Mouse (Mus musculus) frontal cortex, postnatal 14 days (tissue): Measurements from ENCODE around the gene Bcl3.

Experiments
- DNase-seq, 2 experiments: peaks; one replicate each; pipeline ENCODE4 v3.0.0; 2022; ENCODE audit warnings: low spot score in 2 of 2

Gene Bcl3

GRCm38 (mm10) chr7:19822604-19823058 is at the start of gene Bcl3:
Bcl3 (minus strand) TSS chr7:19822770.
- no peak for DNase-seq

GRCm38 (mm10) chr7:19871943-19872601 is 49.5 kb upstream of the Bcl3 start:
- no peak for DNase-seq

- DNase-seq, result no peak
Measured at GRCm38 (mm10) chr7:19871137-19871621, 48.6 kb upstream of the Bcl3 start.

- DNase-seq, result no peak
Measured at GRCm38 (mm10) chr7:19867751-19868399, 45.3 kb upstream of the Bcl3 start.

GRCm38 (mm10) chr7:19866490-19866889 is 43.9 kb upstream of the Bcl3 start:
- DNase-seq, result no peak

- DNase-seq, result no peak
Measured at GRCm38 (mm10) chr7:19865246-19866036, 42.9 kb upstream of the Bcl3 start.

- DNase-seq, result no peak
Measured at GRCm38 (mm10) chr7:19864241-19864640, 41.7 kb upstream of the Bcl3 start.

GRCm38 (mm10) chr7:19861199-19861598 is 38.6 kb upstream of the Bcl3 start, which contains the start of gene Ceacam16:
Ceacam16 (minus strand) TSS chr7:19861299.
- no peak for DNase-seq

- no peak for DNase-seq
Measured at GRCm38 (mm10) chr7:19859740-19860139, 37.2 kb upstream of the Bcl3 start.

- no peak for DNase-seq
Measured at GRCm38 (mm10) chr7:19856283-19856682, 33.7 kb upstream of the Bcl3 start.

GRCm38 (mm10) chr7:19855663-19856062 is 33.1 kb upstream of the Bcl3 start:
- DNase-seq, result no peak

GRCm38 (mm10) chr7:19853526-19853925 is 31.0 kb upstream of the Bcl3 start:
- no peak for DNase-seq

GRCm38 (mm10) chr7:19851858-19852570 is 29.4 kb upstream of the Bcl3 start, which contains the start of gene Gm19345:
Gm19345 (plus strand) TSS chr7:19852003.
- peak in 1 of 2 experiments; percentile 24 for DNase-seq

GRCm38 (mm10) chr7:19844521-19845171 is 22.1 kb upstream of the Bcl3 start:
- no peak for DNase-seq

- DNase-seq, result peak; percentile 25 to 50
Measured at GRCm38 (mm10) chr7:19843561-19843960, 21.0 kb upstream of the Bcl3 start.

GRCm38 (mm10) chr7:19842885-19843504 is 20.4 kb upstream of the Bcl3 start:
- DNase-seq, result no peak

- DNase-seq, result no peak
Measured at GRCm38 (mm10) chr7:19841686-19842413, 19.3 kb upstream of the Bcl3 start.

- no peak for DNase-seq
Measured at GRCm38 (mm10) chr7:19840936-19841335, 18.4 kb upstream of the Bcl3 start.

GRCm38 (mm10) chr7:19840371-19840770 is 17.8 kb upstream of the Bcl3 start:
- no peak for DNase-seq

- no peak for DNase-seq
Measured at GRCm38 (mm10) chr7:19836843-19837242, 14.3 kb upstream of the Bcl3 start.
